Mouse (Mus musculus): ENCODE results near the gene Tspan9. TPM values are rescaled to one million over a fixed set of nuclear protein-coding genes. Genes with fewer than 3 reads are reported as not detected.

Tspan9 gene
- total RNA-seq, 2 experiments from 2014 or later = 0.22 TPM; not detected in 1

- ATAC-seq (replicated peaks; ENCODE audit: low FRiP score, low TSS enrichment, poor library complexity, severe bottlenecking) = no peak
Observed at GRCm38 (mm10) chr6:128053000-128053732, 90.2 kb downstream of the Tspan9 start.

- ATAC-seq (replicated peaks; ENCODE audit: low FRiP score, low TSS enrichment, poor library complexity, severe bottlenecking) = no peak
Observed at GRCm38 (mm10) chr6:128047671-128048070, 95.7 kb downstream of the Tspan9 start.

- no peak for ATAC-seq (replicated peaks; ENCODE audit: low FRiP score, low TSS enrichment, poor library complexity, severe bottlenecking)
Observed at GRCm38 (mm10) chr6:128047239-128047638, 96.2 kb downstream of the Tspan9 start.

GRCm38 (mm10) chr6:128046799-128047198 lies 96.6 kb downstream of the Tspan9 start:
- ATAC-seq (replicated peaks; ENCODE audit: low FRiP score, low TSS enrichment, poor library complexity, severe bottlenecking) = no peak

- ATAC-seq (replicated peaks; ENCODE audit: low FRiP score, low TSS enrichment, poor library complexity, severe bottlenecking) = no peak
Observed at GRCm38 (mm10) chr6:128044691-128045090, 98.7 kb downstream of the Tspan9 start.

GRCm38 (mm10) chr6:128043486-128043885 lies 99.9 kb downstream of the Tspan9 start:
- ATAC-seq (replicated peaks; ENCODE audit: low FRiP score, low TSS enrichment, poor library complexity, severe bottlenecking) = no peak

GRCm38 (mm10) chr6:128041836-128042235 lies 101.6 kb downstream of the Tspan9 start:
- ATAC-seq (replicated peaks; ENCODE audit: low FRiP score, low TSS enrichment, poor library complexity, severe bottlenecking) = no peak

- no peak for ATAC-seq (replicated peaks; ENCODE audit: low FRiP score, low TSS enrichment, poor library complexity, severe bottlenecking)
Observed at GRCm38 (mm10) chr6:128039077-128039766, 104.2 kb downstream of the Tspan9 start.

GRCm38 (mm10) chr6:128038568-128038967 lies 104.8 kb downstream of the Tspan9 start:
- ATAC-seq (replicated peaks; ENCODE audit: low FRiP score, low TSS enrichment, poor library complexity, severe bottlenecking) = no peak

- ATAC-seq (replicated peaks; ENCODE audit: low FRiP score, low TSS enrichment, poor library complexity, severe bottlenecking) = no peak
Observed at GRCm38 (mm10) chr6:128036597-128036996, 106.8 kb downstream of the Tspan9 start.

GRCm38 (mm10) chr6:128035930-128036309 lies 107.5 kb downstream of the Tspan9 start:
- ATAC-seq (replicated peaks; ENCODE audit: low FRiP score, low TSS enrichment, poor library complexity, severe bottlenecking) = no peak

- no peak for ATAC-seq (replicated peaks; ENCODE audit: low FRiP score, low TSS enrichment, poor library complexity, severe bottlenecking)
Observed at GRCm38 (mm10) chr6:128035250-128035929, 108.0 kb downstream of the Tspan9 start.

GRCm38 (mm10) chr6:128034317-128035249 lies 108.8 kb downstream of the Tspan9 start:
- no peak for ATAC-seq (replicated peaks; ENCODE audit: low FRiP score, low TSS enrichment, poor library complexity, severe bottlenecking)

- no peak for ATAC-seq (replicated peaks; ENCODE audit: low FRiP score, low TSS enrichment, poor library complexity, severe bottlenecking)
Observed at GRCm38 (mm10) chr6:128033868-128034250, 109.5 kb downstream of the Tspan9 start.

- ATAC-seq (replicated peaks; ENCODE audit: low FRiP score, low TSS enrichment, poor library complexity, severe bottlenecking) = no peak
Observed at GRCm38 (mm10) chr6:128033172-128033867, 110.1 kb downstream of the Tspan9 start.

- ATAC-seq (replicated peaks; ENCODE audit: low FRiP score, low TSS enrichment, poor library complexity, severe bottlenecking) = peak; percentile 65; the same call in 1 of the 2 replicates
Observed at GRCm38 (mm10) chr6:128032252-128033171, 110.9 kb downstream of the Tspan9 start.

- ATAC-seq (replicated peaks; ENCODE audit: low FRiP score, low TSS enrichment, poor library complexity, severe bottlenecking) = no peak
Observed at GRCm38 (mm10) chr6:128031584-128031983, 111.8 kb downstream of the Tspan9 start.

GRCm38 (mm10) chr6:128031096-128031495 lies 112.3 kb downstream of the Tspan9 start:
- no peak for ATAC-seq (replicated peaks; ENCODE audit: low FRiP score, low TSS enrichment, poor library complexity, severe bottlenecking)
